Mouse (Mus musculus): ENCODE measurements at regions not wholly inside any gene's neighbourhood (a gene's known extent, or its start where the extent isn't known, plus 50 kb on each side); places are given as distances from the start of the nearest gene placed in this dataset.

DNA sequence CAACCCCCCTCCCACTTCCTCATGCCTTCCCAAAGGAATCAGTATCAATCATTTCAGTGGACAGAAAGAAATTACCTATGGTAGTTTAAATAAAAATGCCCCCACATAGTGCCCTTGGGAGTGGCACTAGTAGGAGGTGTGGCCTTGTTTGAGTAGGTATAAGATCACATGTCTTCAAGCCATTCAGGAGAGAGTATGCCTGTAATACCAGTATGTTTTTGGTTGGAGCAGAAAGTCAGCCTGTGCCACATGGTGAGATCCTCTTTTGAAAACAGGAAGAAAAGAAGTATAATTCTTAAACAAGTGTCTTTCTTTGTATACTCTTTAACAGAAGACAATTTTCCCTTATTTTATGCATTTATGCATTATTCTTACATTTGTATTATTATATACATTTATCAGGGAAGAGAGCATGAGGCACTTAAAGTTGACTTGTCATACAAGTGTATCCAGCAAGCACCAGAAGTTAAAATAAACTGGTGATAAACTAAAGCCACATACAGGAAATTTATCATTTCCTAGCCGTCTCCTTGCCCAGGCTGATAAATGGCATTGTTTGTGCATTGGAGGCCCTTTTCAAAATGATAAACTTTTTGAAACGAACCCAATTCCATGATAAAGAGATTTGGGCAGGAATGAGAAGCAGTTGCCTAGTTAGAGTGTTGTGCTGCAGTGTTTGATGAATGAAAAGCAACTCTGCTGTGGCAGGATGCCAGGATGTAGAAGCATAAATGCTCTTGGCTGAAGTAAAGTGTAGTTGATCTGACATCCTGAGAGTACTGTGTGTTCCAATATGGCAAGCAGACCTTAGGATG is 363.4 kb upstream of the Rgs18 start:
- TF ChIP-seq CTCF (IDR thresholded peaks at IDR 0.05; ENCODE audit: borderline replicate concordance, insufficient read depth, low read depth, low read length) = no peak
- no peak for TF ChIP-seq POLR2A (IDR thresholded peaks at IDR 0.05; ENCODE audit: borderline replicate concordance, insufficient read depth, low read length)
